Mouse (Mus musculus): ENCODE measurements around the gene Ripor3.

DNA sequence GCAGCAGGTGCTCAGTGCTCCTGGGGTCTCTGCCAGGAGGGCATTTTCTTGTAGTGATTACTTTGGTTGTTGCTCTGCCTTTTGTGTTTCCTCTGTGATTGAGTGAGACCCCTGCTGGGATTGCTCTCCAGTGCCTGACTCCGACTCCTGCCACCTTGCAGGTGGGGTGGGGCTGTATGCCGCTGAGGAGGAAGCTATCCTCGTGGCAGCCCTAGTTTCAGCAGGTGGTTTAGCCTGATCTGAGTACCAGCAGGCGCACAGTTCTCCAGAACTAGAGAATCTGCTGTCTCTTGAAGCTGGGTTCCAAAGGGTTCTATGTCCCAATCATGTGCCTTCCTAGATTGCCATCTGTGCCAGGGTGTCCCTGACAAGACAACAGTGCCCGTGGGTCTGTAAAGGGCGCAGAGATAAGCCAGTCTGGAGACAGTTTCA is 68.7 kb downstream of the Ripor3 start:
- TF ChIP-seq POLR2A (IDR thresholded peaks at IDR 0.05; ENCODE audit: insufficient read length, low read depth) (no peak), POLR2AphosphoS2 (IDR thresholded peaks at IDR 0.05; ENCODE audit: insufficient read length, low read depth) (no peak), E2F4 (IDR thresholded peaks at IDR 0.05; ENCODE audit: insufficient read depth) (no peak), TCF12 (IDR thresholded peaks at IDR 0.05; ENCODE audit: insufficient read depth, poor library complexity, severe bottlenecking) (no peak), CEBPB (IDR thresholded peaks at IDR 0.05; ENCODE audit: insufficient read depth, poor library complexity, severe bottlenecking) (no peak), REST (IDR thresholded peaks at IDR 0.05; ENCODE audit: insufficient read depth, insufficient read length) (no peak), MAX (IDR thresholded peaks at IDR 0.05; ENCODE audit: low read depth) (no peak)
